Mouse (Mus musculus): ENCODE results near the gene Ripor3. TPM values are rescaled to one million over a fixed set of nuclear protein-coding genes. Genes with fewer than 3 reads are reported as not detected.

The Ripor3 gene
- polyA plus RNA-seq, 1 experiment from 2014 or later: 0.13 TPM

DNA sequence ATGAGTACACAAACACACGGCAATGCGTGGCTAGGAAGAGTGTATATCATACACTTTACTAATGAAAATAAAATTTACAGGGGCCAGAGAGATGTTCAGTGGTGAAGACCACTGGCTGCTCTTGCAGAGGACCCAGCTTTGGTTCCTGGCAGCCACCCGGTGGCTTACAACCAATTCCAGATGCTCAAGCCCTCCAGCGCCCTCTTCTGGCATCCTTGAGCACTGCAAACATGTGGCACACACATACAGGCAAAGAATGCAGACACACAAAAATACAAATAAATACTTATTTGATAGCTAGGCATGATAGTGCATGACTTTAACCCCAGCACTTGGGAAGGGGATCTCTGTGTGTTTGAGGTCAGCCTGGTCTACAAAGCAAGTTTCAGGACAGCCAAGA, 36.0 kb upstream of the Ripor3 start:
- Histone ChIP-seq H3K4me2 (replicated peaks) (no peak overlapping the region), H3K9me3 (no peaks in the 10 kb centered on the region), H3K4me3 (no peak overlapping the region), H3K36me3 (no peaks in the 10 kb centered on the region), H3K4me1 (peaks cover 12% of the 10 kb centered on the region), H3K9ac (replicated peaks) (no peak overlapping the region), H3K27ac (replicated peaks) (no peak overlapping the region), H3K27me3 (peaks cover 23% of the 10 kb centered on the region)
- 77% methylated on average over 4 of the region's 4 CpGs for whole genome bisulfite sequencing
- ATAC-seq (replicated peaks): no peak

DNA sequence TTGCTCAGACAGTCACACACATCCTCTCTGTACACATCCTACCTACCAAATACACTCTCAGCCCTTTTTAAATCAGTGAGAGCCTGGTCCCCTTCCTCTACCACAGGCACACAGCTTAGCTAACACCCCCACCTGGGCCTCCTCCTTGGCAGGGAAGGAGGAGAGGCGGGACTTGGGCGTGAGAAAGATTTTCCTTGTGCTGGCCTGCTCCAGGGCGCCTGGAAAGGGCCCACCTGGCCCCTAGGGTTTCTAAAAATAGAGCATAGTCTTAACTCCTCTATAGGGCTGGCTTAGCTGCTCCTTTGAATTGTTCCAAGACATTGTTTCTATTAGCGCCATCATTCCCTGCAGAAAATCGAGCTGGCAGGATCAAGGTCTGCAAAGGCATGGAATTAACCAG, 35.4 kb upstream of the Ripor3 start:
- no peak for ATAC-seq (replicated peaks)
- no peaks in the 10 kb centered on the region for H3K36me3 ChIP-seq
- no peak overlapping the region for H3K4me3 ChIP-seq
- 8% methylated on average over 5 of the region's 5 CpGs for WGBS
- H3K27ac ChIP-seq (replicated peaks): no peak overlapping the region
- H3K4me1 ChIP-seq: peaks cover 12% of the 10 kb centered on the region
- no peaks in the 10 kb centered on the region for H3K9me3 ChIP-seq
- no peak overlapping the region for H3K9ac ChIP-seq (replicated peaks)
- no peak overlapping the region for H3K4me2 ChIP-seq (replicated peaks)
- peaks cover 16% of the 10 kb centered on the region for H3K27me3 ChIP-seq

DNA sequence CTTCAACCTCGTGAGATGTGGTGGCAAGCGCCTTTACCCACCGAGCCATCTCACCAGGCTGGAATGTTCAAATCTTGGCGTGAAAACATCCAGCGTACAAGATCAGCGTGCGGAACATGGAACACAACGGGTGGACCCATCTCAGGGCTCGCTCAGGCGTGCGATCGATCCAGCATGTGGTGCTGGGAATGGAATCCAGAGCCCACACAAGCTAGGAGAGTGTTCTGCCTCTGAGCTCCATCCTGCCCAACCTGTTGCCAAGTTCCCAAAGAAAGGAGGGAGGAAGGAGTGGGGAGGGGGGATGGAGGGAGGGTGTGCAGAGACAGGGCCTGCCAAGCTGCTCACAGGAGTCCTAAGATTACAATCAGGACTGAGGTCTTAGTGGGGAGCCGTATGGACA, 34.9 kb upstream of the Ripor3 start:
- ATAC-seq (replicated peaks): no peak
- Histone ChIP-seq H3K27ac (replicated peaks) (no peak overlapping the region), H3K4me2 (replicated peaks) (no peak overlapping the region), H3K4me1 (peaks cover 8% of the 10 kb centered on the region), H3K36me3 (no peaks in the 10 kb centered on the region), H3K4me3 (no peak overlapping the region), H3K9ac (replicated peaks) (no peak overlapping the region), H3K9me3 (no peaks in the 10 kb centered on the region), H3K27me3 (peaks cover 12% of the 10 kb centered on the region; the same call in 1 of the 2 replicates)
- WGBS: 49% methylated on average over 13 of the region's 13 CpGs

GRCm38 (mm10) chr2:168044681-168045287, 34.4 kb upstream of the Ripor3 start:
- Histone ChIP-seq H3K9me3 (no peaks in the 10 kb centered on the region), H3K9ac (replicated peaks) (no peak overlapping the region), H3K4me3 (no peak overlapping the region), H3K27me3 (peaks cover 6% of the 10 kb centered on the region; the same call in 1 of the 2 replicates), H3K4me1 (0 out of 2 replicates have a peak, but pooled peaks cover 4% of the 10 kb centered on the region), H3K4me2 (replicated peaks) (no peak overlapping the region), H3K36me3 (no peaks in the 10 kb centered on the region), H3K27ac (replicated peaks) (no peak overlapping the region)
- ATAC-seq (replicated peaks): no peak
- 75% methylated on average over 10 of the region's 10 CpGs for WGBS

DNA sequence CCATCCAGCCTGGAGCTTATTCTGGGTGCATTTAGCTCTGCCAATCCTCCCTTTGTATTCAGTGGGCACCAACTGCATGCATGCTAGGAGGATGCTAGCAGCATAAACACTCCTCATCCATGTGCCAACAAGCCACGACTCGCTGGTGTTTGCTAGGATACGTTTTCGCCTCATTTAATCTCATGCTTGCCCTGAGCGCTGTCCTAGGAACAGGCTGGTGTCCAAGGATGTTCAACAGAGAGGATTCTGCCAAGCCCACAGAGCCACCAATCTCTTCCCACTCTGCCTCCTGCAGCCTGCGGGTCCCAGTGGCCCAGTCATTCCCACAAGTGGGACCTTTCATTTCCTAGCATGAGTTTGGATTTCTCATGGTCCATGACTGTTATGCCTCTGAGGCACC, 31.6 kb upstream of the Ripor3 start:
- Histone ChIP-seq H3K9me3 (no peaks in the 10 kb centered on the region), H3K27me3 (no peaks in the 10 kb centered on the region), H3K36me3 (no peaks in the 10 kb centered on the region), H3K27ac (replicated peaks) (no peak overlapping the region), H3K4me2 (replicated peaks) (no peak overlapping the region), H3K4me1 (no peaks in the 10 kb centered on the region), H3K9ac (replicated peaks) (no peak overlapping the region), H3K4me3 (no peak overlapping the region)
- no peak; the same call in 1 of the 2 replicates for ATAC-seq (replicated peaks)
- 49% methylated on average over 6 of the region's 6 CpGs for WGBS

- Histone ChIP-seq H3K27me3 (no peaks in the 10 kb centered on the region), H3K36me3 (no peaks in the 10 kb centered on the region), H3K9ac (replicated peaks) (no peak overlapping the region), H3K27ac (replicated peaks) (no peak overlapping the region), H3K4me3 (no peak overlapping the region), H3K4me1 (no peaks in the 10 kb centered on the region), H3K9me3 (no peaks in the 10 kb centered on the region), H3K4me2 (replicated peaks) (no peak overlapping the region)
- 44% methylated on average over 3 of the region's 3 CpGs for WGBS
- ATAC-seq (replicated peaks): no peak
These were observed 30.3 kb upstream of the Ripor3 start for GRCm38 (mm10) chr2:168040751-168041150.

GRCm38 (mm10) chr2:168037063-168037462, 26.6 kb upstream of the Ripor3 start:
- no peak overlapping the region for H3K4me2 ChIP-seq (replicated peaks)
- no peaks in the 10 kb centered on the region for H3K9me3 ChIP-seq
- H3K27me3 ChIP-seq: no peaks in the 10 kb centered on the region
- no peaks in the 10 kb centered on the region for H3K4me1 ChIP-seq
- H3K27ac ChIP-seq (replicated peaks): no peak overlapping the region
- H3K9ac ChIP-seq (replicated peaks): no peak overlapping the region
- no peaks in the 10 kb centered on the region for H3K36me3 ChIP-seq
- no peak for ATAC-seq (replicated peaks)
- WGBS: 56% methylated on average over 3 of the region's 3 CpGs
- no peak overlapping the region for H3K4me3 ChIP-seq

- H3K4me3 ChIP-seq: no peak overlapping the region
- H3K27ac ChIP-seq (replicated peaks): no peak overlapping the region
- H3K9me3 ChIP-seq: no peaks in the 10 kb centered on the region
- WGBS: 85% methylated on average over 6 of the region's 6 CpGs
- no peak overlapping the region for H3K4me2 ChIP-seq (replicated peaks)
- no peaks in the 10 kb centered on the region for H3K4me1 ChIP-seq
- ATAC-seq (replicated peaks): no peak
- no peaks in the 10 kb centered on the region for H3K36me3 ChIP-seq
- H3K27me3 ChIP-seq: no peaks in the 10 kb centered on the region
- no peak overlapping the region for H3K9ac ChIP-seq (replicated peaks)
These were observed 25.5 kb upstream of the Ripor3 start for GRCm38 (mm10) chr2:168035907-168036306.

- ATAC-seq (replicated peaks): no peak
- Histone ChIP-seq H3K9me3 (no peaks in the 10 kb centered on the region), H3K36me3 (no peaks in the 10 kb centered on the region), H3K4me1 (no peaks in the 10 kb centered on the region), H3K9ac (replicated peaks) (no peak overlapping the region), H3K4me2 (replicated peaks) (no peak overlapping the region), H3K27ac (replicated peaks) (no peak overlapping the region), H3K27me3 (no peaks in the 10 kb centered on the region), H3K4me3 (no peak overlapping the region)
- WGBS: 70% methylated on average over 10 of the region's 10 CpGs
These were observed 23.5 kb upstream of the Ripor3 start for GRCm38 (mm10) chr2:168033905-168034304.

DNA sequence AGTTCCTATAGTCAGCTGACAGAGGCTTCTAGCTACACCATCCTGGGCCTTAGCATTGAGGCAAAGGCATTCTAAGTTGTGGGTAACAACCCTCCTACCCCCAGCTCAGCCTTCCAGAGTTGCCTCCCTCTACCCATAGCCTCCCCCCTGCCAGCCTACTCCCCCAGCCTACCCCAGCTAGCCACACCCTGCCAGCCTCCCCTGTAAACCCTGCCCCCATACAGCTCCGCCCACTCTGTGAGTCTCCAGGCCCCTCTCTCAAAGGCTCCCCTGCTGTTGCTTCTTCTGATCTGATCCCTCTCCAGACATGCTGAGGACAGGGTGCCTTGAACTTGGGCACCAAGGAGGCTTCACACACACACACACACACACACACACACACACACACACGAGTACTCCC, 21.4 kb upstream of the Ripor3 start:
- no peak overlapping the region for H3K4me3 ChIP-seq
- no peak for ATAC-seq (replicated peaks)
- WGBS: 75% methylated on average over 2 of the region's 2 CpGs

DNA sequence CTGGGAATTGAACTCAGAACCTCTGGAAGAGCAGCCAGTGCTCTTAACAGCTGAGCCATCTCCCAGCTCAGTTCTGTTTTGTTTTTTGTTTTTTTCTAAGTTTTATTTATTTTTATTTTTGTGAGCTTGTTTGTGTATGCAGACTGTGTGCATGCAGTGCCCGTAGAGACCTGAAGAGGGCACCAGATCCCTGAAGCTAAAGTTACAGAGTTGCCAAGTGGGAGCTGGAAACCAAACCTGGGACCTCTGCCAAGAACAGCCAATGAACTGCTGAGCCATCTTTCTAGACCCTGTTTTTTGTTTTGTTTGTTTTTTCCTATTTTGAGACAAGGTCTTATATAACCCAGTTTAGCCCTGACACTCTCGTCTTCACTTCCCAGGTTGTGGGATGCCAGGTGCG, 18.0 kb upstream of the Ripor3 start:
- no peak overlapping the region for H3K4me2 ChIP-seq (replicated peaks)
- 97% methylated on average over 3 of the region's 3 CpGs for WGBS
- ATAC-seq (replicated peaks): no peak
- no peaks in the 10 kb centered on the region for H3K27me3 ChIP-seq
- no peaks in the 10 kb centered on the region for H3K4me1 ChIP-seq
- no peak overlapping the region for H3K27ac ChIP-seq (replicated peaks)
- H3K9me3 ChIP-seq: no peaks in the 10 kb centered on the region
- no peak overlapping the region for H3K9ac ChIP-seq (replicated peaks)
- no peaks in the 10 kb centered on the region for H3K36me3 ChIP-seq
- H3K4me3 ChIP-seq: no peak overlapping the region

More for the DNA sequence above, 21.4 kb upstream of the Ripor3 start:
- Histone ChIP-seq H3K27ac (replicated peaks) (no peak overlapping the region), H3K4me2 (replicated peaks) (no peak overlapping the region), H3K27me3 (no peaks in the 10 kb centered on the region), H3K4me1 (no peaks in the 10 kb centered on the region), H3K9ac (replicated peaks) (no peak overlapping the region), H3K36me3 (no peaks in the 10 kb centered on the region), H3K9me3 (no peaks in the 10 kb centered on the region)

- Histone ChIP-seq H3K36me3 (no peaks in the 10 kb centered on the region), H3K4me2 (replicated peaks) (no peak overlapping the region), H3K4me1 (no peaks in the 10 kb centered on the region), H3K27ac (replicated peaks) (no peak overlapping the region), H3K9ac (replicated peaks) (no peak overlapping the region), H3K4me3 (no peak overlapping the region), H3K9me3 (no peaks in the 10 kb centered on the region), H3K27me3 (no peaks in the 10 kb centered on the region)
- no peak for ATAC-seq (replicated peaks)
- WGBS: 54% methylated on average over 3 of the region's 3 CpGs
These were observed 16.0 kb upstream of the Ripor3 start for GRCm38 (mm10) chr2:168026467-168026866.

DNA sequence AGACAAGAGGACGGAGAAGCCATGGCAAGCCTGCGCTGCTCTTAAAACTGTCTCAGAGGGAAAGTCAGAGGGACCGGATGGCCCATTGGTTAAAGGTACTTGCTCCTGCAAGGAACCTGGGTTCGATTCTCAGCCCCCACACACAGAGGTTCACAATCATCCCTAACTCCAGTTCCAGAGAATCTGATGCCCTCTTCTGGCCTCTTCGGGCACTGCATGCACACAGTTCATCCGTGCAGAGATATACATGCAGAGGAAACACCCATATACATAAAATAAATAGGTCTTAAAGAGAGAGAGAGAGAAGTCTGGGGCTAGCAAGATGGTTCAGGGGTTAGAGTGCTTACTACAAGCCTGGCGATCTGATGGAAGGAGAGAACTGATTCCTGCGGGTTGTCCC, 15.5 kb upstream of the Ripor3 start:
- Histone ChIP-seq H3K9ac (replicated peaks) (no peak overlapping the region), H3K27me3 (no peaks in the 10 kb centered on the region), H3K27ac (replicated peaks) (no peak overlapping the region), H3K4me2 (replicated peaks) (no peak overlapping the region), H3K9me3 (no peaks in the 10 kb centered on the region), H3K4me3 (no peak overlapping the region), H3K36me3 (no peaks in the 10 kb centered on the region), H3K4me1 (no peaks in the 10 kb centered on the region)
- WGBS: 91% methylated on average over 8 of the region's 8 CpGs
- no peak for ATAC-seq (replicated peaks)

Data from forebrain, embryonic 15.5 days (tissue).